Mouse (Mus musculus) lung, postnatal 36 days (tissue): Measurements from ENCODE around the gene Ptprg.
"Not testable (repeated sequence)": the region's sequence is repeated elsewhere in the genome, so short reads cannot be mapped to it uniquely, and the experiment has no call there.

Experiments used
- DNase-seq: peaks from one replicate; pipeline ENCODE4 v3.0.0; 2022; ENCODE audit warnings: mixed read lengths

Ptprg gene

DNA sequence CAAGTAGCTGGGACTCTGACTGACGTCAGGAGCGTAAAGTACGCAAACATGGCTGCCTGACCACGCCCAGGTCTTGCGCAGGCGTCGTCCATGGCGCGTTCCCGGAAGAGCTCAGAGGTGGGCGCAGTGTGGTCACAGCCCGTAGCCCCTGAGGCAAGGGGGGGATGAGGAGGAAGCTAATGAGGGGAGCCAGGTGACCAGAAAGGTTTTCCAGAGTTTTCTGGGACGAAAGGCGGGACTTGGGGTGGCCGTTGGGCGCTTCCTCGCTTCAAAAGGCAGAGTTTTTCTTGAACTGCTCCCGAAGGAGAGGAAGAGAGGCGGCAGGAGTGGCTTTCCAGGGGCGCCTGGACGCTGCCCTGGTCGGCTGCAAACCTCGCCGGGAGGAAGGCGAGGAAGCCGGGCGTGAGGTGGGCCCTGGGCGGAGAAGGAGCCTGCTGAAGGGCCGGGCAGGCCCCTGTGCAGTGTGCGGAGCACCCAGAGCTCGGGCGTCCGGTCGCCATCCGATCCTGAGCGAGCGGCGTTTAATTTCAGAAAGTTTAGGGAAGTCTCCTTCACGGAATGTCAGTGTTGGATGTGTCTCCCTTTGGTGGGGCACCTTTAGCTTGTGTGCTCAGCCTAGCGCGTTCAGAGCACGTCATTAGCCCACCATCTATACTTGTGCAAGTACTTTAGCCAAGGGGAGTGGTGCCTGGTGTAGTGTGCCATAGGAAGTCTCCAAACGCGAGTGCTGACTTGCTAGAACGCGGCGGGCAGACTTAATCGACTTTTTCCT, 731.0 kb downstream of the Ptprg start, which contains the start of gene 3830406C13Rik:
Gene 3830406C13Rik (plus strand): TSS at position 33 of the 772 bp plus-strand sequence.
- DNase-seq: peak; percentile 92

DNA sequence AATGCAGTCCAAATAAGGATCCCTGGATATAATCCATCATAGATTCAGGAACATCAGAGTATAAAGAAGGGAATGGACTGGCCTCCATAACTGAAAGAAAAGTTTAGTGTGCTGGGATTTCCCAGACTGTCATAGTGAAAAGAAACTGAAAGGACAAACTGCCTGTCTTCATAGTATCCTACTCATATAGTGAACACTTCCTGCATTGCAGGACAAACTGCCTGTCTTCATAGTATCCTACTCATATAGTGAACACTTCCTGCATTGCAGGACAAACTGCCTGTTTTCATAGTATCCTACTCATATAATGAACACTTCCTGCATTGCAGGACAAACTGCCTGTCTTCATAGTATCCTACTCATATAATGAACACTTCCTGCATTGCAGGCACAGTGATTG, 736.4 kb downstream of the Ptprg start:
- DNase-seq: not testable (repeated sequence)
